Mouse (Mus musculus) liver, embryonic 14.5 days (tissue): Measurements from ENCODE around the gene Cracr2b.

Experiments
- CTCF ChIP-seq: IDR thresholded peaks from 2 replicates; pipeline ENCODE4 v1.5.1; 2016; ENCODE audit warnings: antibody characterized with exemption, low read depth, control low read depth
- EP300 ChIP-seq: IDR thresholded peaks from 2 replicates; pipeline ENCODE4 v1.6.1; 2016; ENCODE audit warnings: antibody characterized with exemption, low read depth

DNA sequence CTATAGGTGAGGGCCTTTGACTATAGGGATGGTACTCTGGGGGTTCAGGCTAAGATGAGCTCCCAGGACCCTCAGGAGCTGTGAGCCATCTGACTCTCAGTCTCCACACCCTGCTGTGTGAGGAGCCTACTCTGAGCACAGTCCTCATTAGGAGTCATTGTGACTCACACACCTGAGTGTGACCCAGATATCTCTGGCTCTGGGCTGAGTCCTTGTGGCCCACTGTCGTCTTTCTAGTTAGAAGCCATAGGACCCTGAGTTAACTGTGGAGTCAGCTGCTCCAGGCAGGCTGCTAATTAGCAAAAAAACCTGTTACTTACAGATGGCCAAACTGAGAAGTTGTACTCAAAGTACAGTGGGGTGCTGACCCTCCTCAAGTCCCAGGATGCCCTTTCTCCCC lies 32.8 kb downstream of the Cracr2b start:
- TF ChIP-seq CTCF (no peak), EP300 (no peak)
